Mouse (Mus musculus): ENCODE measurements around the gene Arrdc4.

- TF ChIP-seq CTCF (IDR thresholded peaks at IDR 0.05; ENCODE audit: borderline replicate concordance, insufficient read depth, low read length) (no peak), POLR2A (IDR thresholded peaks at IDR 0.05; ENCODE audit: low read depth, low read length) (no peak)
These were observed 56.3 kb downstream of the Arrdc4 start for GRCm38 (mm10) chr7:68692731-68693130.
